Mouse (Mus musculus) cerebellum, adult 2 months (tissue): ENCODE measurements at regions not wholly inside any gene's neighbourhood (a gene's known extent, or its start where the extent isn't known, plus 50 kb on each side); places are given as distances from the start of the nearest gene placed in this dataset.
A peak's percentile ranks its signal among the peaks of the same experiment; 100 is the strongest.

Source experiments
- CTCF ChIP-seq: fragments of 200-500 bp; IDR thresholded peaks from 2 replicates; pipeline ENCODE4 v1.5.1; 2011; ENCODE audit warnings: low read depth, mild to moderate bottlenecking, control low read depth, low read length, moderate library complexity, borderline replicate concordance; ENCODE audit not compliant: insufficient read depth
- POLR2A ChIP-seq: fragments of 200-500 bp; IDR thresholded peaks from 2 replicates; pipeline ENCODE4 v1.6.1; 2011; ENCODE audit warnings: low read length, control low read depth, borderline replicate concordance; ENCODE audit not compliant: insufficient read depth

DNA sequence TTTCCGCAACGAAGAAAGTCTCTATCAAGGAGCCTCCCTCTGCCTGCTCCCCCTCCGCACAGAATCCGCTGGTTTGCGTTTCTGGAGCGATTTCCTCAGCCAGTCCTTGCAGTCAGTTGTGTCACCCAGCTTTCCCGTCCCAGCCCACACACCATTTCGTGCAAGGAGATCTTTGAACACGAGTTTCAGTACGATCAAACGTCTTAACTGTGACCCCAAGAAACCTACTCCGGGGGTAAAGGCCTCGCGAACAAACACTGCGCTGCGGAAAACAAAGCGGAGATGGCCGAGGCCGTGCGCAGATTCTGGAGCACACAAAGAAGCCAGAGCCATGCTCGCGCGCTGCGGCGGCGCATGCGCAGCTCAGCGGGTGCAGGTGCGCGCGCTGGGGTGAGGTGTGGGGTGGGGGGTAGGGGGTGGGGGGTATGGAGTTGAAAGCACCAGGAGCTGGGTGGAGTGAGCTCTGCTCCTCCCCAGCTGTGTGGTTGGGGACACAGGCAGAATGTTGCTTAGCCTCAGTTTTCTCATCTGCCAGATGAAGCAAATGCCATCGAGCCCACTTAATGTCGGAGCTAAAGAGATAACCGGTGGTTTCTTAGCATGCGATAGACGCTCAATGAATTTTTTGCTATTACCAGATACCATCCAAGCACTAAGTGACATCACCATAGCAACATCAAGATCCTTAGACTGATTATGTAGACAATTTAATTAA, 52.8 kb upstream of the Nfe2l3 start:
- peak; percentile 78; the same call in 1 of the 2 replicates for TF ChIP-seq POLR2A
- TF ChIP-seq CTCF = no peak
